Comparison of ENCODE assay signal across 8 mouse cellular contexts in genomic region chr16:91011847-91012246, GRCm38 (mm10). TPM values are rescaled to one million over a fixed set of nuclear protein-coding genes. Genes with fewer than 3 reads are reported as not detected.
DNase-seq lines count a peak whose midpoint lies in the region; ATAC-seq and TF ChIP-seq lines count a peak whose summit lies in the region.

No protein-coding gene starts in this region.

- peak overlapping the region; percentile 73 for H3K4me3 ChIP-seq in cerebellum, adult 2 months (replicated peaks; ENCODE audit: insufficient read depth, low read depth, low read length)
- H3K4me3 ChIP-seq in ES-Bruce4 (ENCODE audit: low read depth, low read length): no peak overlapping the region
- peak overlapping the region; percentile 76 for H3K4me3 ChIP-seq in heart, embryonic 16.5 days (ENCODE audit: low read length)
- peak overlapping the region; percentile 92 for H3K4me3 ChIP-seq in megakaryocyte, embryonic 14.5 days (replicated peaks)

- H3K9me3 ChIP-seq in ES-Bruce4 (replicated peaks; ENCODE audit: control insufficient read depth, insufficient read depth, low read length, poor library complexity, severe bottlenecking): no peaks in the 10 kb centered on the region
- no peaks in the 10 kb centered on the region for H3K9me3 ChIP-seq in heart, embryonic 16.5 days (replicated peaks; ENCODE audit: control insufficient read depth, low read length)
- no peaks in the 10 kb centered on the region for H3K9me3 ChIP-seq in megakaryocyte, embryonic 14.5 days

- intact Hi-C loops in left cerebral cortex, postnatal 10 days (cut with DNase I): loop anchor here (10.0 kb wide), 1 partner anchor 57 kb away; no protein-coding TSS in a partner anchor

- no peaks in the 10 kb centered on the region for H3K27me3 ChIP-seq in cerebellum, adult 2 months (ENCODE audit: control insufficient read depth, insufficient read depth, low read length)
- H3K27me3 ChIP-seq in ES-Bruce4 (ENCODE audit: control insufficient read depth, insufficient read depth, low read length, poor library complexity, severe bottlenecking): no peaks in the 10 kb centered on the region
- no peaks in the 10 kb centered on the region for H3K27me3 ChIP-seq in heart, embryonic 16.5 days (ENCODE audit: control insufficient read depth, insufficient read depth, low read length)
- H3K27me3 ChIP-seq in megakaryocyte, embryonic 14.5 days (replicated peaks): no peaks in the 10 kb centered on the region

- TF ChIP-seq POLR2A in cerebellum, adult 2 months (IDR thresholded peaks at IDR 0.05; ENCODE audit: borderline replicate concordance, insufficient read depth, low read length): no peak
- no peak for TF ChIP-seq POLR2A in ES-Bruce4 (IDR thresholded peaks at IDR 0.05; ENCODE audit: insufficient read depth, low read length)

- WGBS in cerebellum, adult 2 months: 21% methylated on average over 3 of the region's 3 CpGs
- WGBS in heart, embryonic 16.5 days: 35% methylated on average over 3 of the region's 3 CpGs

- no peak for ATAC-seq in heart, embryonic 16.5 days (replicated peaks; ENCODE audit: extremely low read depth, insufficient read depth, low FRiP score)

- peak overlapping the region; percentile 63 for H3K4me2 ChIP-seq in heart, embryonic 16.5 days (ENCODE audit: low read depth, low read length)

- H3K36me3 ChIP-seq in ES-Bruce4 (ENCODE audit: control insufficient read depth, insufficient read depth, low read length, poor library complexity, severe bottlenecking): peaks cover 14% of the 10 kb centered on the region
- H3K36me3 ChIP-seq in heart, embryonic 16.5 days (ENCODE audit: control insufficient read depth, insufficient read depth): peaks cover 21% of the 10 kb centered on the region
- H3K36me3 ChIP-seq in megakaryocyte, embryonic 14.5 days (replicated peaks; ENCODE audit: low read length): peaks cover 41% of the 10 kb centered on the region

- no peak for TF ChIP-seq EP300 in ES-Bruce4 (IDR thresholded peaks at IDR 0.05; ENCODE audit: insufficient read depth, low read depth, low read length)

- TF ChIP-seq CTCF in cerebellum, adult 2 months (IDR thresholded peaks at IDR 0.05; ENCODE audit: borderline replicate concordance, insufficient read depth, low read depth, low read length): no peak
- no peak for TF ChIP-seq CTCF in ES-Bruce4 (IDR thresholded peaks at IDR 0.05; ENCODE audit: low read depth, low read length)

- no peak for DNase-seq in cerebellum, adult 2 months
- no peak for DNase-seq in cerebellum, postnatal 36 days
- no peak for DNase-seq in embryo, embryonic 9.5 days (ENCODE audit: extremely low spot score)
- DNase-seq in left cerebral cortex, postnatal 10 days (ENCODE audit: extremely low spot score in 1 of 2, low spot score in 2 of 2): no peak
- DNase-seq in adrenal gland, postnatal 36 days: no peak

- peaks cover 5% of the 10 kb centered on the region for H3K4me1 ChIP-seq in cerebellum, adult 2 months (ENCODE audit: control insufficient read depth, insufficient read depth, low read length)
- no peaks in the 10 kb centered on the region for H3K4me1 ChIP-seq in ES-Bruce4 (ENCODE audit: control insufficient read depth, insufficient read depth, low read length)
- H3K4me1 ChIP-seq in heart, embryonic 16.5 days (ENCODE audit: control insufficient read depth, insufficient read depth, low read length): peaks cover 13% of the 10 kb centered on the region
- H3K4me1 ChIP-seq in megakaryocyte, embryonic 14.5 days: peaks cover 26% of the 10 kb centered on the region

- H3K9ac ChIP-seq in ES-Bruce4 (ENCODE audit: low read depth, poor library complexity, severe bottlenecking): peak overlapping the region; percentile 82; the same call in 1 of the 2 replicates
- no peak overlapping the region; the same call in 1 of the 2 replicates for H3K9ac ChIP-seq in heart, embryonic 16.5 days (ENCODE audit: low read length)

- H3K27ac ChIP-seq in cerebellum, adult 2 months (ENCODE audit: insufficient read depth, low read length): peak overlapping the region; percentile 75; the same call in 1 of the 2 replicates
- no peak overlapping the region for H3K27ac ChIP-seq in ES-Bruce4 (ENCODE audit: insufficient read depth, low read length)
- H3K27ac ChIP-seq in heart, embryonic 16.5 days (ENCODE audit: low read length): no peak overlapping the region

RNA-seq across cellular contexts. Expression of gene Synj1, which starts 0.7 kb away (rescaled TPM):
- polyA plus RNA-seq in cerebellum, adult 2 months (2012; rRNA removed): 151 and 159 TPM in 2 replicates
- 27.5 and 33.2 TPM in 2 replicates for polyA plus RNA-seq in ES-Bruce4 (2011; ENCODE audit: insufficient read depth, insufficient read length, low read depth, missing spikeins)
- polyA plus RNA-seq in heart, embryonic 16.5 days (2015; fragmentation: Nextera tagmentation; extraction: Ambion mirVana): 10.8 and 11.2 TPM in 2 replicates
- 4.5 and 14.4 TPM in 2 replicates for polyA plus RNA-seq in megakaryocyte, embryonic 14.5 days (2012; ENCODE audit: insufficient read depth, low replicate concordance)
- total RNA-seq in left cerebral cortex, postnatal 10 days (2021): 100 to 1,000 TPM; 231 to 243 TPM
- total RNA-seq in adrenal gland, postnatal 36 days (2021): 10 to 100 TPM; 43.0 to 61.4 TPM

RNA-seq across cellular contexts. Expression of gene Paxbp1, which starts 32.5 kb away (rescaled TPM):
- 155 and 168 TPM in 2 replicates for polyA plus RNA-seq in cerebellum, adult 2 months (2012; rRNA removed)
- 96.0 and 108 TPM in 2 replicates for polyA plus RNA-seq in ES-Bruce4 (2011; ENCODE audit: insufficient read depth, insufficient read length, low read depth, missing spikeins)
- polyA plus RNA-seq in heart, embryonic 16.5 days (2015; fragmentation: Nextera tagmentation; extraction: Ambion mirVana): 40.6 and 43.4 TPM in 2 replicates
- polyA plus RNA-seq in megakaryocyte, embryonic 14.5 days (2012; ENCODE audit: insufficient read depth, low replicate concordance): 2.0 and 4.8 TPM in 2 replicates
- total RNA-seq in left cerebral cortex, postnatal 10 days (2021): 10 to 100 TPM; 57.1 to 57.5 TPM
- 10 to 100 TPM; 44.3 to 62.3 TPM for total RNA-seq in adrenal gland, postnatal 36 days (2021)
